Mouse (Mus musculus): ENCODE results near the gene Camk2b.
"Not testable (repeated sequence)": the region's sequence is repeated elsewhere in the genome, so short reads cannot be mapped to it uniquely, and the experiment has no call there.

The Camk2b gene

GRCm38 (mm10) chr11:6016797-6017395 is 49.3 kb downstream of the Camk2b start:
- no peak for DNase-seq (ENCODE audit: extremely low spot score, low read depth, low spot score)

- no peak for DNase-seq (ENCODE audit: extremely low spot score, low read depth, low spot score)
Measured at GRCm38 (mm10) chr11:6016368-6016767, 49.8 kb downstream of the Camk2b start.

- DNase-seq (ENCODE audit: extremely low spot score, low read depth, low spot score) = no peak
Measured at GRCm38 (mm10) chr11:6015011-6015431, 51.1 kb downstream of the Camk2b start.

GRCm38 (mm10) chr11:6013359-6013758 is 52.8 kb downstream of the Camk2b start:
- no peak for DNase-seq (ENCODE audit: extremely low spot score, low read depth, low spot score)

GRCm38 (mm10) chr11:6011879-6012278 is 54.3 kb downstream of the Camk2b start:
- no peak for DNase-seq (ENCODE audit: extremely low spot score, low read depth, low spot score)

DNA sequence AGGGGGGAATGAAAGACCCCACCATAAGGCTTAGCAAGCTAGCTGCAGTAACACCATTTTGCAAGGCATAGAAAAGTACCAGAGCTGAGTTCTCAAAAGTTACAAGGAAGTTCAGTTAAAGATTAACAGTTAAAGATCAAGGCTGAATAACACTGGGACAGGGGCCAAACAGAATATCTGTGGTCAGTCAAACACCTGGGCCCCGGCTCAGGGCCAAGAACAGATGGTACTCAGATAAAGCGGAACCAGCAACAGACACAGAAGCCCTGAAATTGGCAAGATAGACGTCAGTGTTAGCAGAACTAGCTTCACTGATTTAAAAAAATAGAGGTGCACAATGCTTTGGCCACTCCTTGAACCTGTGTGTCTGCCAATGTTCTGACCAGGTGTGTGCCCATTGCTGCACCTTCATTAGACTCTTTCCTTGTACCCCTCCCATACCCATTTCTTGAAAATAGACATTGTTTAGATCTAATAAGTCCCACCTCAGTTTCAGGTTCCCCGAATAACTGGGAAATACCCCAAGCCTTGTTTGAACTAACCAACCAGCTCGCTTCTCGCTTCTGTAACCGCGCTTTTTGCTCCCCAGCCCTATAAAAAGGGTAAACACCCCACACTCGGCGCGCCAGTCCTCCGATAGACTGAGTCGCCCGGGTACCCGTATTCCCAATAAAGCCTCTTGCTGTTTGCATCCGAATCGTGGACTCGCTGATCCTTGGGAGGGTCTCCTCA is 55.2 kb downstream of the Camk2b start:
- DNase-seq (ENCODE audit: extremely low spot score, low read depth, low spot score) = not testable (repeated sequence)

GRCm38 (mm10) chr11:6007779-6008128 is 58.4 kb downstream of the Camk2b start:
- not testable (repeated sequence) for DNase-seq (ENCODE audit: extremely low spot score, low read depth, low spot score)

GRCm38 (mm10) chr11:6007010-6007778 is 59.0 kb downstream of the Camk2b start:
- not testable (repeated sequence) for DNase-seq (ENCODE audit: extremely low spot score, low read depth, low spot score)

- not testable (repeated sequence) for DNase-seq (ENCODE audit: extremely low spot score, low read depth, low spot score)
Measured at GRCm38 (mm10) chr11:6006351-6007009, 59.7 kb downstream of the Camk2b start.

DNA sequence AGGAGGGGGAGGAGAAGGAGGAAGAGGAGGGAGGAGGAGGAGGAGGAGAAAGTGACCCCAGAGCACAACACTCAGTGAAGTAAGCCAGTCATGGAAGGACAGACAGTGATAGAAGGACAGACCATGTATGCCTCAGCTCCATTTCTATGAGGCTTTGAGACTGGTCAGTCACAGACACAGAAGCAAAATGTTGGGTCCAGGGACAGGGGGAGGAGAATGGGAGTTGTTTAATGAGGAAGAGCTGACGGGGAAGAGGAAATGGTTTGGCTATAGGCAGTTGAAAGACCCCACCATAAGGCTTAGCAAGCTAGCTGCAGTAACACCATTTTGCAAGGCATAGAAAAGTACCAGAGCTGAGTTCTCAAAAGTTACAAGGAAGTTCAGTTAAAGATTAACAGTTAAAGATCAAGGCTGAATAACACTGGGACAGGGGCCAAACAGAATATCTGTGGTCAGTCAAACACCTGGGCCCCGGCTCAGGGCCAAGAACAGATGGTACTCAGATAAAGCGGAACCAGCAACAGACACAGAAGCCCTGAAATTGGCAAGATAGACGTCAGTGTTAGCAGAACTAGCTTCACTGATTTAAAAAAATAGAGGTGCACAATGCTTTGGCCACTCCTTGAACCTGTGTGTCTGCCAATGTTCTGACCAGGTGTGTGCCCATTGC is 60.7 kb downstream of the Camk2b start:
- not testable (repeated sequence) for DNase-seq (ENCODE audit: extremely low spot score, low read depth, low spot score)

GRCm38 (mm10) chr11:6003046-6003639 is 63.0 kb downstream of the Camk2b start:
- no peak for DNase-seq (ENCODE audit: extremely low spot score, low read depth, low spot score)

DNA sequence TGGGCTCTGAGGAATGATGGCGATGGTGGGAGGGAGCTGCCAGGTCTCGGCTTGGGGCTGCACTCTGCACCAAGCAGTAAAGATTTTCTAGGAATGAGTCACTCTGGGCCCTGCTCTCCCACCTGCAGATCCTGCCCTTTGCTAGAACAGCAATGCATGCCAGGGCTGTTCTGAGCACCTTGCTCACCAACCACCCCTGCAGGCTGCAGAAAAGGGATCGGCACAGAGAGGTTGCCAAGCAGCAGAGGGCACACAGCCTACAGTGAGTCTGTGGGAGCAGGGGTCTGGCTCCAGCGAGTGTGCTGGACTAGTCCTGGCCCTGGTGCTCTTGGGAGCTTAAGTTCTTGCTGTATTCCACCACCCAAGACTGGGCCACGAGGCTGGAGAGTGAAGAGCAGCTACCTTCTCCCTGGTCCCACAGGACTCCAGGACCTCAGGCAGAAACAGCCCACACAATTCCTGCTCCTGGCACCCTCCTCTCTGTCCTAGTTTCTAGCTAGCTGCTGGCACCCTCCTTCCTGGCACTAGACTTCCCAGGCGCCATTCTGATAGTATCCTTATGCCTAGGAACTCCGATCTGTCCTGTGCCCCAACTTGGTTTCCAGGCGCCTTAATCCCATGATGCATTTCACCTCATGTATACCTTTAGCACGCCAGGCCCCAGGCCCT is 64.0 kb downstream of the Camk2b start:
- DNase-seq (ENCODE audit: extremely low spot score, low read depth, low spot score) = no peak

DNA sequence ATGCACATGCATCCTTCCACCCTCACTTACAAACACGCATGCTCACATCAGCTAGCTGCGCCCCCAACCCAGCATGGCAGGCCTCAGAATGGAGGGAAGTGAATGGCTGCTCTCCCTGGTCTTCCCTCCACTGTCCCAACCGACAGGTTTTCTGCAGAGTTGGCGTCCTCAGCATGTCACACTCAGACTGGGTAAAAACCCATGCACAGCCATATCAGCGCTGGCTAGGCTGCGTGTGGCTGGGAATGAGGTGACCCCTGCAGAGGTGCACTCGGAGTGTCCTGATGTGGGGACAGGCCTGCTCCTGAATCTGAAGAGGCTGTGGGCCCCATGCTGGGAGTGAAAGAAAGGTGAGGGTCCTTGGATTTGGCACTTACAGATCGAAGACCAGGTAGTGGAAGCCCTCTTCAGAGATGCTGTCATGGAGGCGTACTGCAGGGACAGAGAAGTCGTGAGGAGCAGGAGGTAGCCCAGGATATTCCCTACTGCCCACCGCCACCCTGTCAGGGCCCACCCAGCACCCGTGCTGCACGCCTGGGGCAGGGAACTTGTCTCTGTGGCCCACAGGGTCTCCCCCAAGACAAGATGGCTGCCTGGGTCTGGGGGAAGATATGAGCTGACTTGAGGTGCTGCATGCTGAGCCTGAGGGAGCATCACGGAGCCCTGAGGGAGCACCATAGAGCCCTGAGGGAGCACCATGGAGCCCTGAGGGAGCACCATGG is 65.0 kb downstream of the Camk2b start:
- DNase-seq (ENCODE audit: extremely low spot score, low read depth, low spot score) = no peak

- DNase-seq (ENCODE audit: extremely low spot score, low read depth, low spot score) = peak; percentile 14
Measured at GRCm38 (mm10) chr11:5999832-6000771, 66.1 kb downstream of the Camk2b start.

- DNase-seq (ENCODE audit: extremely low spot score, low read depth, low spot score) = no peak
Measured at GRCm38 (mm10) chr11:5998472-5998871, 67.7 kb downstream of the Camk2b start.

DNA sequence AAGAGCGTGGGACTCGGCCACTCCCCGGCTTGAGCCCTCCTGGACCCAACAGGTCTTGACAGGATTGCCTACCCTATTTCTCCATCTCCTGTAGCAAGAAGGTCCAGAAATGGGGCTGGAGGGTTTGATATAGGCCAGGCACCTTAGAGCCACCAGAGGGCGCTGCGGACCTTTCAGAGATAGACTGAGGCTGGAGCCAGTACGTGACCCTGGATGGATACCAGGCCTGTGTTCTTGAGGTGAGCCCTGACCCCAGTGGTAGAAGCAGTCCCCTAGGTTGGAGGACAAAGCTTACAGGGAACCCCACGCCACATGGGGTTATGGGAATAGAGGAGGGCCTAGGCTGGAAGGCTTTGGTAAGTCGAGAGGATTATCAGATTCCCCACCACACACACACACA is 70.2 kb downstream of the Camk2b start:
- peak; percentile 52 for DNase-seq (ENCODE audit: extremely low spot score, low read depth, low spot score)

- DNase-seq (ENCODE audit: extremely low spot score, low read depth, low spot score) = no peak
Measured at GRCm38 (mm10) chr11:5994880-5995279, 71.3 kb downstream of the Camk2b start.

GRCm38 (mm10) chr11:5994212-5994611 is 72.0 kb downstream of the Camk2b start:
- no peak for DNase-seq (ENCODE audit: extremely low spot score, low read depth, low spot score)

Data from hindlimb bud, embryonic 11.5 days (tissue).